Mouse (Mus musculus): ENCODE results near the gene Srpk2.

DNA sequence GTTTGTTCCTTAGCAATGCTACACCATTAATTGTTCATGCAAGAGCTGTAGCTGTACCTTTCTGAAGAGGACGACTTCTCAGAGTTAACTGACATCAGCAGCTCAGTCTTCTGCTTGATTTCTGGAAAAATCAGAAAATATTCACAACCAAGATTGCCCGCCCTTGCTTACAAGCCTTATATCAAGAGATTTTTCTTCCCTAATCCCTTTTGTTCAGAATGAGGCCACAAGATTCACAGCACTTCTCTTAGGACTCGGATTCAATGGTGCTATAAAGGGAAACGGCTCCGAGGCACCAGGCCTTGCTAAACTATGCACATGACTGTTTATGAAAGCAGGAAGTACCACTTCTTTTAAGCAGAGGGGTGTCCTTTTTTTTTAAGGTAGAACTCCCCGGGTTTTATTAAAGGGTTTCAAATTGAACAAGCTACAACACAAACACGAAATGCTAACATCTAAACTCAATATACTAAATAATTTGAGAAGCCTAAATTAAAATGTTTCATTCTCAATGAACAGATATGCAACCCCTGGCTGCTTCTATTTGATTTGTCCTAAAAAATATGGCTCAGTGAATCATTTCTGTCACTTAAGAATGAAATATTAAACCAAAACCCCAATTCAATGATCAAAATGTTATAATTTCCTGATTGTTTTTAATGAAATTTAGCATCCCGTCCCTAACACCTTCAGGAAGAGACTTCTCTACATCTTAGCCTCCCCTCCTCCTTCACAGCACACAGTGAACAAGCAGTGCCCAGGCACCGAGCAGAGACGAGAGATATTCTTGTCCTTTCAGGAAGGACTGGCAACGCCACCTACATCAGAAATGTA lies 67.9 kb downstream of the Srpk2 start:
- TF ChIP-seq POLR2A (IDR thresholded peaks at IDR 0.05; ENCODE audit: control insufficient read depth in 1 of 2, insufficient read depth in 1 of 2, low read depth in 1 of 2, low read length in 2 of 2, poor library complexity in 1 of 2), result peak in 1 of 2 experiments; percentile 89; a peak in 2 of 4 replicates
- TF ChIP-seq GATA1 (IDR thresholded peaks at IDR 0.05; ENCODE audit: low read depth, low read length), result no peak
- TF ChIP-seq MAX (IDR thresholded peaks at IDR 0.05; ENCODE audit: low read length), result peak; percentile 81
- no peak for TF ChIP-seq JUND (IDR thresholded peaks at IDR 0.05; ENCODE audit: low read depth, low read length)
- peak in 1 of 3 experiments; percentile 12; a peak in 1 of 6 replicates for TF ChIP-seq CTCF (IDR thresholded peaks at IDR 0.05 in 2 of 3, conservative IDR thresholded peaks at IDR 0.05 in 1 of 3; ENCODE audit: control insufficient read depth in 1 of 3, insufficient read depth in 1 of 3, low read depth in 2 of 3, low read length in 3 of 3, poor library complexity in 1 of 3, severe bottlenecking in 1 of 3)
- peak; percentile 78 for TF ChIP-seq RCOR1 (IDR thresholded peaks at IDR 0.05; ENCODE audit: low read depth, low read length)
